Mouse (Mus musculus) kidney, adult 9 months (tissue): ENCODE data around the gene Klk5.

Source experiments
- DNase-seq: peaks from one replicate; pipeline ENCODE4 v3.0.0; 2022

Gene Klk5

DNA sequence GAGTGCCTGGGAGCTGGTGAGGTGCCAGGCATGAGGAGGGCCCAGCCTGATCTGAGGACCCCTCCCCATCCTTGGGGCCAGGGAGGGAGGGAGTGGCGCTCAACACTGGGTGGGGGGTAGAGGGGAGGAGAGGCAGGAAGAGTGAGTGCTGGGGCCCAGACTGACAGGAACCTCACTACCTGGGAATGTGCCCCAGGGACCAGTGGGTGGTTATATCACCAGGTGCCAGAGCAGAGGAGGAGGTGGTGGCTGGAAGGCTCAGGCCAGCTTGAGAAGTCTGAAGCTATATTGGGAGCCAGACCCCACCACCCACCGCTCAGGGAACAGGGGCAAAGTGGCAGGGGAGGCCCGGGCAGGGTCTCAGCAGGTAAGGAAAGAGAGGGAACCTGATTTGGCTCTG, at the start of gene Klk5:
Gene Klk5, plus strand, starts transcription at position 271 of the 400 bp plus-strand sequence.
- DNase-seq = no peak

DNA sequence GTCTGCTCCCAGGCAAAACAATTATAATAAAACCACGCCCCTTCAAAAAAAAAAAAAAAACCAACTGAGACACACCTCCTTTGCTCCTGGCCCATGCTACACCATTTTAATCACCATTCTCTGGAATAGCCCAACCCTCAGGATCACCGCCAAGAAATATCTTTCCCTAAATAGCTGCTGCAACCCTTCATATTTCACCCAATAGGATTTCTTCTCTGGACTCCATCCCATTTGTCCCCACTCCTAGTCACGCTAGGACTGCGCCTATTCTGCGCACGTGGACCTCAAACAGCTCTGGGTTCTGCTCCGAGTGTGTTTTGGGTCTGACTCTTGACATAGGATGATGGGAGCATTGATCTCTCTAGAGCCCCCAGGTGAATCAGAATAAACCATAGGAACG, 45.4 kb upstream of the Klk5 start:
- no peak for DNase-seq

DNA sequence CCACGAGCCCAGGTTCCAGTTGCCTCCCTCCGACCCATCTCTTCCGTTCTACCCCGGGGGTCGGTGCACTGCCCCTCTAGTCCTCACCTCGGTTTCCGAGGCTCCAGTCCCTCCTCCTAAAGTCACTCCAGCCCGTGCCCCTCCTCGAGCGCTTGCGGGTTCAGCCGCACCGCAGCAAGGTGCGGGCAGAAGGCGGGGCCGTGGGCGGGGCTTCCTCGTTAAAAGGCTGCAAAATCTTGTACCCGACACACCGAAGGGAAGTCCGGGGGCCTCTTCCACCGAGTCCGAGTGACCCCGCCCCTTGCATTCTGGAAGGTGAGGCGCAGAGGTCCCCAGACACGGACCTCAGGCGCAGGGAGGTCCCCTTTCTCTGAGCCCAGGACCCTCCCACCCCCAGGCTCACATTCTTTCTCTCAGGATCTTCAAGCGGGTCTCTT, 44.4 kb upstream of the Klk5 start, which contains the start of gene Klk8:
Gene Klk8, plus strand, starts transcription at position 245 of the 437 bp plus-strand sequence.
- peak; percentile 9 for DNase-seq

DNA sequence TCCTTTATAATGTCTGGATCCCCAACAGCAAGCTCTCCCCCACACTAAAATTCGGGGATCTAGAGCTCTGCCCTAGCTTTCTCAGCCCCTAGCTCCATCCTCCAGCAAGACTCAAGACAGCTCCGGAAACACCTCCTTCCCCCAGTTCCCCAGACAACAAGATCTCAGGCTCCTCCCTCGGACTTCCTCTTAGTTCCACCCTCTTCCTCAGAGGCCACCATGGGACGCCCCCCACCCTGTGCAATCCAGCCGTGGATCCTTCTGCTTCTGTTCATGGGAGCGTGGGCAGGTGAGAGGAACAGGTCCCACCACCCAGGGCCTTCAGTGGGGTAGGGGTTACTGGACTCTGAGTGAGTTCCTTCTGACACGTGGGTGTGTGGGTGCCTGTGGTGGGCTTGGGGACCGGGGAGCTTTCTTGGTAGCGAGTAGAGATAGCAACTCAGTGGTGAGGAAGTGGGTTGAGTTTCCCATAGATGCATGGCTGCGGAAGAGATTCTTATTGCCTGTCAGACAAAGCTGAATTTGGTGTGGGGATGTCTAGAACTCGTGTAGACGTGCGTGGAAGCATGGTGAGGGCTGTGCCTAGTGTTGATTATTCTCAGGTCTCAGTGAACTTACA, 43.8 kb upstream of the Klk5 start:
- no peak for DNase-seq

DNA sequence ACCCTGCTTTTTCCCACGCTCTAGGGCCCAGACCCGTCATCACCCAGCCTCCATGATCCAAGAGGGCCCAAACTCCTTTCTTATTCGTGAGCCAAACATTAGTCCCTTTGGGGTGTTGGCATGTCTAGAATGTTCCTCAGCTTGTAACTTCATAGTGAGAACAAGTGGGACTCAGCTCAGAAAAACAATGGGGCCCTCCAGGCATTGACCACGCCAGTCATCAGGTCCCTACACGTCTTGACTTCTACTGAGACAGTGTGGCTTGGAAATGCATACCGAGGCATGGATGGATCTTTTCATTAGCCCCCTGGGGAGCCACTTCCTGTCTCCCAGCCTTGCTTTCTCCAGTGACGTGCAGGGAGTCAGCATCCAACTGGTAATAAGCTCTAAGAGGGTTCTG, 41.9 kb upstream of the Klk5 start:
- DNase-seq = no peak

DNA sequence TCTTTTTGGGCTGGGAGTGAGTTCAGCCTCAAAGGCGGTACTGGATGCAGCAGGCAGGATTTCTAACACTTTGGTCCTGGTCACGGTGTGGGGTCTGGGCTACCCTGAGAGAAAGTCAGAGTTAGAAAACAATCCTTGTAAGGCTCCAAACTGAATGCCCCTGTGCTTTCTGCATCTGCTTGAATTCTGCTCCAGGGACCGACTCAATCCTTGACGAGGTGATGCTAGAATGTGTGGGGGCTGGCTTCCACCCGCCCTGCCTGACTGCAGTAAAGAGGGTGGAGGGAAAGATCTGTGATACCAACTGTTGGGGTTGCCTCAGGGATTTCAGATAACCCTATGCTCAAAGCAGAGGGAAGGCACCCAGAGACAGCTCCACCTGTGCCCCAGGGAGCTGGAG, 30.8 kb upstream of the Klk5 start, which contains the start of gene Klk7:
Gene Klk7, plus strand, starts transcription at position 301 of the 400 bp plus-strand sequence.
- no peak for DNase-seq

DNA sequence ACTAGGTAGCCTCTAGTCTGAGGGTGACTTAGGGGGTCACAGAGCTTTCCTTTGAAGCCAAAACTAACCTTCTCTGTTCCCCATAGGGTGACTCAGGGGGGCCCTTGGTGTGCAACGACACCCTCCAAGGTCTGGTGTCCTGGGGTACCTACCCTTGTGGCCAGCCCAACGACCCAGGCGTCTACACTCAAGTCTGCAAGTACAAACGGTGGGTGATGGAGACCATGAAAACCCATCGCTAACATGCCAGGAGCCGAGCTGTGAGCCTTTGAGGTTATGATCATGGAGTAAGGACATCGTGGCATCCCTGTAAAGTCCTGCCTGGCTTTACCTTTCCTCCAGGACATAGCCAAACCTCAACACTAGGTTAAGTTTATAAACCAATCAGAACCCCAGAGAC, 26.6 kb upstream of the Klk5 start:
- no peak for DNase-seq

DNA sequence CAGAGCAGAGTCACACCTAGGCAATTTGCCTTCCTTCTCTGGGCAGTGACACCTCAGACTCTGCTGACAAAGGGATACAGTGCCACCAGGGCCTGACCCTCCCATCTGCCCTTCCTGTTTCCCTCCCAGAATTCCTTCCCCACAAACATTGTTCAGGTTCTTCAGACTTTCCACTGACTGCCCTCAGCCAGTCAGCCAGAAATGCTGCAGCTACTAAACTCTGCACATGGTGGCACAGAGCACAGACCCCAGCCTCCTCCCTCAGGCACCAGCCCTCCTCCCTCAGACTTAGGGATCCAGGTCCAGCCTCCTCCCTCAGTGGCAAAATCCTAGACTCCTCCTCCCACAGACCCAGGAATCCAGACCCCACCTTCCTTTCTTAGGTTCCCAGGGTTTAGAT, 25.0 kb upstream of the Klk5 start:
- DNase-seq = no peak

DNA sequence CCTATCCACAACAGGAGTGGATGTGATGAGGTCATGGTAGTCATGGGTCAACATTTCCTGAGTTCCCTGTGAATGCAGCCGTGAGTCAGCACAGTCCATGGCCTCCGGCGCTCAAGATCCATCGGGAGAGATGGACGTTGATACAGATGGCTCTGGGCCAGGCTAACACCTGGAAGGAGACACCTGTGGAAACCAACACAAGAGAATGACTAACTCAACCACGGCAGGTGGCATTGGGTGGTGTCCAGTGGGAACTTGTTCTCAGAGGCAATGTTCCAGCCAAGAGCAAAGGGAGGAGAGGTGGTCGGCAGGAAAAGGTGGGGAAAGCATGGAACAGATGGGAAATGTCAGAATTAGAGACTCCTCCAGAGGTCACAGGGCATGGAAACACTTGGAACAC, 20.2 kb upstream of the Klk5 start:
- DNase-seq = no peak

DNA sequence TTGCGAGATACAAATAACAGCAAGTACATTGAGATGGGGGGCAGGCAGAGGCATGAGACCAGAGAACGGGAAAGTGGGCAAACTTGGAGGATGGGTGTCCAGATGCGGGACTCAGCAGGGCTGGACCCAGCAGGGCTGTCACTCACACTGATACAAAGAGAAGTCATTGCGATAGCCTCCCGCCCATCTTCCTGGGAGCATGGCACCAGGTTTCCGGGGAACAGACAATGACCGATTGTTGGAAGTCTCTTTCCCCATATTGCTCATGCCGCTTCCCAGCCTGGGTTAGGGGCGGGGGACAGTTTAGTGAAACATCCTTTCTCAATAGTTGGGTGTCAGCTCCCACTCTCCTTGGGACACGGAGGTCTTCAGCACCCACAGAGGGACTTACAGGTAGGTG, 17.6 kb upstream of the Klk5 start, which contains the start of gene Klk6:
Gene Klk6, plus strand, starts transcription at position 301 of the 400 bp plus-strand sequence.
- DNase-seq = no peak

DNA sequence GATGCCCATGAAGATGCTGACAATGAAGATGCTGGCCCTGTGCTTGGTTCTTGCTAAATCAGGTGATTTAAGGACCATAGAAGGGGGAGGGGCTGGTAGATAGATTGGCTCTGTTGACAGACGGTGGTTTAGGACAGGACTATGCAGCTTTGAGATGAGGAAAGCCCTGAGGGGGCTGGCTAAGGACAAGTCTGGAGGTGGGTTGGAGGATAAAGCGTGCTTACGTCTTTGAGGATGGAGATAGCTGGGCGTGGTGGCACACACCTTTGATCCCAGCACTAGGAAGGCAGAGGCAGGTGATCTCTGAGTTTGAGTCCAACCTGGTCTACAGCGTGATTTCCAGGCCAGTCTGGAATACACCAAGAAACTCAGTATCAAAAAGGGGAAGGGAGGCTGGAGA, 15.7 kb upstream of the Klk5 start:
- no peak for DNase-seq

DNA sequence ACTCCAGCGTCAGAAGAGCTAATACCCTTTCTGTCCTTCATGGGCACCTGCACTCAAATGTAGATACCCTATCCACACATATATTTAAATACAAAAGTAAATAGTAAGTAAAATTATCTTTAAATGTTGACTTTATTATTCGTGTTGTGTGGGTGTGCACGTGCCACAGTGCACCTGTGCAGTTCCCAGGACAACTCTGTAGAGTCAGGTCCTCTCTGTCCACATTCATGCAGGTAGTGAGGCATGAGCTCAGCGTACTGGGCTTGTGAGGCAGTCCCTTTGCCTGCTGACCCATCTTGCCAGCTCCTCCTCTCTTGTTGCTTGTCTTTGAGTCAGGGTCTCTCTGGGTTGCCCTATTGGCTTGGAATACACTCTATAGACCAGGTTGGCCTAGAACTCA, 14.1 kb upstream of the Klk5 start:
- no peak for DNase-seq

DNA sequence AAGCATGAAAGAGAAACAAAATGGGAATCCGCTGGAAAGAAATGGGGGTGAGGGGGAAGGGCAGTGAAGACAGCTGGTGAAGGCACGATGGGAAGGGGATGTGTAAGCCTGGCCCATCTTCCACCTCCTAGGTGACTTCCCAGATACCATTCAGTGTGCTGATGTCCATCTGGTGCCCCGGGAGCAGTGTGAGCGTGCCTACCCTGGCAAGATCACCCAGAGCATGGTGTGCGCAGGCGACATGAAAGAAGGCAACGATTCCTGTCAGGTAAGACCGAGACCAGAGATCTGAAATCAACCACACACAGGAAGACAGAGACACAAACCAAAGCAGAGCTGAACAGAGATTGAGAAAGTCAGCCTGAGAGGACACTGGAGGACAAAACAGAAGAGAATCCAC, 12.8 kb upstream of the Klk5 start:
- no peak for DNase-seq

DNA sequence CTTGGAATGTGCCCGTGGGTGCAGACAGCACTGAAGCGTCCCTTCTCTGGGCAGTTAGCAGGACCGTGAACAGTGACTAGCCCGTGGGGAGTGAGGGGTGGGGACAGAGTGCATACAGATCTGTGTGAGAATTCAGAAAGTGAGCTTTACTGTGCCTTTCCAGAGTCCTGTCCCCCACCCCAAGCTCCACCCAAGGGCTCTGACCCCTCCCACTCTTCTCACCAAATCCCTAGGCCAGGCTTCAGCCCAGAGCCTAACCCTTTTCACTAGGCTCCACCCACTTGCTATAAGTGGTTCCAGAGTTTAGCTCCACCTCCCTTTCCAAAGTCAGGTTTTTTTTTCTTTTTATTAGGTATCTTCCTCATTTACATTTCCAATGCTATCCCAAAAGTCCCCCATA, 2.0 kb downstream of the Klk5 start:
- DNase-seq = no peak

DNA sequence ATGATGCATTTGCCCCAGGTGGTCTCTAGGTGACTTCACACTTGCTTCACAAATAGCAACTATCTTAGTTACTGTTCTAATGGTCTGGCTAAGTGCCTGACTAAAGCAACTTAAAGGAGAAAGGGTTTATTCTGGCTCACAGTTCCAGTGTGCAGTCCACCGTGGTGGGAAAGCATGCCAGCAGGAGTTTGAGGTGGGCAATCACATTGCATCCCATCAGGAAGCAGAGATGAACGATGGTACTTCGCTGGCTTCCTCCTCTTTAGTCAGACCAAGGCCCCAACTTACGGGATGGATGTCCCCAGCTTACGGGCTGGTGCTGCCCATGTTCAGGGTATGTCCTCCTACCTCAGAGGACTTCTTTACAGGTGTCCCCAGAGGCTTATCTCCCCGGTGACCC, 9.8 kb downstream of the Klk5 start:
- DNase-seq = no peak

DNA sequence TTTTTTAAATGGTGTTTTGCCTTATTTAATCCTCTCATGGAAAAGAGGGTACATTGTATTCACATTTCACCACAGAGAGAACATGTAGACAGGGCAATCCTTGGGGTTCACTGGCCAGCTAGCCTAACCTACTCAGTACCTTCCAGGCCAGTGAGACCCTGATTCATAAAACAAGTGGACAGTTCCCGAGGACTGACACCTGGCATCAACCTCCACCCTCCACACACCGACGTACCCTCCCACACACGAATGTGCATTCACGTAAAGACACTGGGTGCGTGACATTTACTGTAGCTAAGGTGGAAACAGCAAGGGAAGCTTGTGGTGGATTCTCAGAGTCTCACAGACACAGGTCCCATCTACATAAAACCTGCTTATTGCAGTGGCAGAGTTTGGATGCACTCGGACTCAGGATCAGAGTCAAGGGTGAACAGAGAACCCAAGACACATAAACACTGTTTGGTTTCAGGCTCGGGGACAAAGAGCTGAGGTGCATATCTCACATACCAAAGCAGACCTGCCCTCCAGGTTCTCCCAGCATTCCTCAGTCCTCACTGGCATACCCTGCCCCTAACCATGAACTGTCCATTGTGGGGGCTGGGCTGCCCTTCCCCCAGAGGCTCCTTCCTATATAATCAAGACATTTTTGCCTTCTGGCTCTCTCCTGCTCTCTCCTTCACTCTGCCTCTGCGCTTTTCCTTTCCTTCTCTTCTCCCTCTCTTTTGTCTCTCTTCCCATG, 13.0 kb downstream of the Klk5 start:
- no peak for DNase-seq

DNA sequence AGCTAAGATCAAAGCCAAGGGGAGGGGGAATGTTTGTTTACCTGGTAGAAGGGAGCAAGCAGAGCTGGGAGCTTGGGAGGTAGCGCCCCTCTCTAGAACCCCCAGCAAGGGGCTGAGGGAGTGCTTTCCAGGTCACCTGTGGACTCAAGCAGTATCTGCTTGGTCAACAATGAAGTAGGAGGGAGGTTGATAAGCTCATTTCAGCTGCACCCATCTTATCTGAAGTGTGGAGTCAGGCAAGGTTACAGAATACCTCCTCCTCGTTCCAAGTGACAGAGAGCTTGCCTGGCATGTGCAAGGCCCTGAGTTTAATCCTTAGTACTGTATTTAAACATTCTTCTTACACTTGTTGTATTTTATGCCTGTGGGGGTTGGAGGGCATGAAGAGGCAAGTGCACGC, 13.9 kb downstream of the Klk5 start:
- no peak for DNase-seq

DNA sequence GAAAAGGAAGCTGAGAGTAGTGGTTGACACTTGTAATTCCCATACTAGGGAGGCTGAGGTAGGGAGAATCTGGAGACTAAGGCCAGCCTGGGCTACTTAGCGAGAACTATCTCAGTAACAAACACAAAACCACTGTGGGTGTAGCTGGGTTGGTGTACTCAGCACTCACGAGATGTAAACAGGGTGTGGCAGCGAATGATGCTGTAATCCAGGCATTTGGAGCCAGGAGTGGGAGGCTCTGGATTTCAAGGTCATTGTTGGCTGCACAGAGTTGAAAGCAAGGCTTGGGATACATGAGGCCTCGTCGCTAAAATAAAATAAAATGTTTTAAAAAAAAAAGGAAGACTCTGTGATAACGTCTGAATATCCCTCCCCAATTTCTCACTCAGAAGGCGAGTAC, 14.5 kb downstream of the Klk5 start:
- DNase-seq = no peak

DNA sequence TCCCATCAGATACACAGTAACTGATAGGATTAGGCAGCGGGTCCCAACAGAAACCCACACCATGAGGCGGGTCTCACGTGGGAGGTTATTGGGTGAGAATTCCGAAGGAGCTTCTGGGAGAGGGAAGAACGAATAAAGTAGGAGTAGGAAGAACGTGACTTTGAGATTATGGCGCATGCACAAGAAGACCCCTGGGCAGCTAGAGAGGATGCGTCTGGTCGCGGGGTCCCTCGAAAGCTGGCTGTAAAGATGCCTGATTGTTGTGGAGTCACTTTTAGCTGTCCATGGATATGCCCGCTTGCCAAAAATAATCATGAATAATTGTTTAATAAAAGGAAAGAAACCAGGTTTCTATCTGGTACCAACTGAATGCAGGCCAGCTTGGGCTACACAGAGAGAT, 15.7 kb downstream of the Klk5 start:
- no peak for DNase-seq

DNA sequence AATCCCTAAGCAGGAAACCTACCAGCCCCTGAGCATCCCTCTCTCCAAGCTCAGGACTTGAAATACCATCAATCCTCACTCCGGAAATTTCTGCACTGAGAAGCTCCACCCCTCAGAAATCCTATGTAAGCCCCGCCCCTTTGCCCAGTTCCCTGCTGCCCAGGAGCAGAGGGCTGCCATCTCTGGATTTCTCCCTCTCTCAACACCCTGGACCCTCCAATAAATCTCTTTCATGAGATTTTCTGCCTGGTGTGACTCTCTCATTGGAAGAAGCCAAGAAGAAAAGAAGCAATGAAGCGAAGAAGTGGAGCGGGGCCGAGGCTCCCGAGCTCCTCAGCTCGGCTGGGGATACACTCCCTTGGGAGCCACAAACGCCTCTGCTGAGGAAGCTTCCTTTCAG, 18.6 kb downstream of the Klk5 start:
- no peak for DNase-seq

DNA sequence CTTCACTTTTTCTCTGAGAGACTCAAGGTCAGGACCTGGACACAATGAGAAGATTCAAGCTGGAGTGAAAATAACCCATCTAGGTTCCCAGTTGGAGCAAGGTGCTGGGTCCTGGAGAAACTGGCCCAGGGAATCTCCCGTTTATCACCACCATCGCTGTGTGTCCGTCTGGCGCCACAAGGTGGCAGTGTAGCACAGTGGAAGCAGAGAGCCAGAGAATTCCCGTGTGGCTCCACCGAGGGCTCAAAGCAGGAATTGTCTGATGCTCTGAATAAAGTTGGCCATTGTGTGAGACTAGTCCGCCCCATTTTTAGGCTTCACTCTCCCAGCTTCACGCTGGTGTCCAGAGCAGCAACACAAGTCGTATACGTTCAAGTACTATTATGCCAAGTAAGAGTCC, 31.5 kb downstream of the Klk5 start:
- peak; percentile 77 for DNase-seq

DNA sequence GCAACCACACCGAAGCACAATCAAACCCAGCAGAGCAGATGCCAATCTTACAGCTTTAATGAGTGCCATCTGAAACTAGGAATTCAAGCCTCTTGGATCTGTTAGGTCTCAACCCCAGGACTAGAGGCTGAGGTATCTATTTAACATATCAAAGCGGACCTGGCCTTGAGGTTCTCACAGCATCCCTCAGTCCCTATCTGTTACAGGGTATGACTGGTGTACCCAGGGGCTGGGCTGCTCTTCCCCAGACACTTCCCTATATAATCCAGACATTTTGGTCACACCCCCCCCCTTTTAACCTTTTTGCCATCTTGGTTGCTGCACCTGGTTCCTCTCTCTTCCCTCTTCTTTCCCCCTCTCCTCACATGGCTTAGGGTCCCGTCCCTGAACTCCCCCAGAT, 31.9 kb downstream of the Klk5 start:
- DNase-seq = no peak

DNA sequence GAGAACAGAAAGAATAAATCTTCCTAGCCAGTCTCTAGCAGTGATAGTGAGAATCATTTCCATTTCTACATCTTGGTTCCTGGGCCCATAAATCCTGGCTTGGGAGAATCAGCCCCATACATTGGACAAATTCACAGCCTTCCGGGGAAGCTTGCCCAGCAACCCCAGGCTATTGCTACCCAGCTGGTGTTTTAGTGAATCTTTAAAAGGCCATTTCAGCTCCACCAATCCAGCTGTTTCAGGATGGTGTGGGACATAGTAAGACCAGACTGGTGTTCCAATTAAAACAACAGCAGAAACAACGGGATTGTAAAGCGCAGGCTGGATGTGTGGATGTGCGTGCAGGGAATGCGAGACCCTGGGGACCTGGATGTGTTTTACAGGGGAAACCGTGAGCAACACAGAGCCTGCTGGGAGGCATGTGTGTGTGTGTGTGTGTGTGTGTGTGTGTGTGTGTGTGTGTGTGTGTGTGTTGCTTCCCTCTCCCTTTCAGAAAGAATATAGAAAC, 33.2 kb downstream of the Klk5 start:
- DNase-seq = no peak

DNA sequence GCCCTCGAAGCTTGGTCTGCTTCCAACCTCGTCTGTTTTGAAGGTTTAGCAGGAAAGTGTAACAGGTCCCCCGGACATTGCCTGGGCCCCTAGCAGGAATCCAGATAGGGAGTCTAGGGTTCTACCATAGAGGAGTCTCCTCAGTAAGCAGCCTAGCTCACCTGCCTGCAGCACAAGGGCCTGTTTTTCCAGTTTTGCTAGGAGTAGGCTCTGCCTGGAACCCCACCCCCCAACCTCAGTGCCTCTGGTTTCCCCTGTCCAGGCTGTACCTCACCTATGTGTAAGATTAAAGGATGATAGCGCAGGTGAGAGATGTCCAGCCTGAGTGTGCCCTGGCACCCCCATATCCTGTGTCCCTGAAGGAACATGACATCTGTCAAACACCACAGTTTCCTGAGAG, 34.7 kb downstream of the Klk5 start:
- no peak for DNase-seq

DNA sequence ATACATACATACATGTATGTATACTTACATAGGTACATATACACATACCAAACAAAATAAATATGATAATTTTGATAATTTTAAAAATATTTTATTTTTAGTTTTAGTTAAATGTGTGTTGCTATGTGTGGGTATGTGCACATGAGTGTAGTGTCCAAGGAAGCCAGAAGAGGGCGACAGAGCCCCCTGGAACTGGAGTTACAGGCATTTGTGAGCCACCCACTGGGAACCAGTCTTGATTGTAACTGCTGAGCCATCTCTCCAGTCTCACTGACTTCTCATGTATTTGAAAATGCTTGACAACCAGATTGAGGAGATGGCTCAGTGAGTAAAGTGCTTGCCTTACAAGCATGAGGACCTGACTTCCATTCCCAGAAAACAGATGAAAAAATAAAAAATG, 36.5 kb downstream of the Klk5 start:
- no peak for DNase-seq
